Mouse (Mus musculus): ENCODE measurements around the gene Ccdc151. TPM values are rescaled to one million over a fixed set of nuclear protein-coding genes. Genes with fewer than 3 reads are reported as not detected.
A peak's percentile ranks its signal among the peaks of the same experiment; 100 is the strongest.

The Ccdc151 gene
- total RNA-seq (2021) = 1 to 10 TPM; 7.3 to 7.7 TPM
- long read RNA-seq, experiment 1, partial matches to known transcripts = 1 of 7 reads
- long read RNA-seq, experiment 1, other reads (novel, unspliced or antisense) = 3 of 7 reads
- long read RNA-seq, experiment 2, partial matches to known transcripts = 0 of 6 reads
- long read RNA-seq, experiment 2, other reads (novel, unspliced or antisense) = 4 of 6 reads

DNA sequence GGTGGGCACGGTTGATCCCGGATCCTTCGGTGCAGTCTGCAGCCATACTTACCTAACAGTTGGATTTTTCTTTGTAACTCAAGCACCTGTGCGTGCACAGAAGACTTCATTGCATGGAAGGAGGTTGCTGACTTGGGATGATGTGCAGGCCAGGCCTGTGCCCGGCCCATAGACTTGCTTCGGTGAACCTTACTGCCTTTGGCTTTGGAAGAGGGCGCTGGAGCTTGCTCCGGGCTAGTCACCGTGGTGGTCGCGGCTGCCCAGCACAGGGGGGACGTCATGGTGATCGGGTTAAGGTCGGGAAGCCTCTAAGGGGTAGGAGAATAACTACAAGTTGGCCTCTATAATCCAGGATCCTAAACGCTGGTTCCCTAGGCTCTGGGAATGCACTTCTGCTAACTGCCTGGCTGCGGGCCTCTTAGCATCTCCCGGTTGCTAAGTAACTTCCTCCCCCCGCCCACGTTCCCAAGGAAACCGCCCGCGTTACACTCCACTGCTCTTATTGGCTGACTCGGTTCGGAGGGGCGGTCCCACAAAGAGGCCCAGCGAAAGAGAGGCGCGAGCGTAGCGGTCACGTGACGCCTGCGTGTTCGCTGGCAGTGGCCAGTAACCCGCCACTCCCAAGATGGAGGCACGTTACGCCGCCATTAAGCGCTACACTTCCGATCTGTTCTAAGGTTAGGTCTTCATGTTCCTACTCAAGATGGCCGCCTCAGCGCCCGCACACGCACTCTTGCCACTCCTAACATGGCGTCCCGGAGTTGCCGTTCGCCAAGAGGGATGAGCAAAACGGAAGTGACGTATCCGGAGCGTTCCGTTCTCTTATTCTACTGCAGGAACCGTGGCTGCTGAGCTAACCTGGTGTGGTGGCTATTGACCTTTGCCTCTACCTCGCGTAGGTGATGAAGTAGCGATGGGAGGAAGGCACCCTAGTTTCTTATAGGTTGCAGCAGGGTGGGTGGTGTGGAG lies at the start of gene Ccdc151, which contains the start of gene Prkcsh:
Ccdc151 (minus strand) TSS at position 441 of the 969 bp plus-strand sequence.
Prkcsh (plus strand) TSS at position 613 of the 969 bp plus-strand sequence.
- intact Hi-C loops (cut with DNase I) = loop anchor here (5.0 kb wide), 1 partner anchor 40 kb away; the partner anchor contains the start of gene Epor
- peak; percentile 100 for DNase-seq (ENCODE audit: low spot score in 2 of 2)

DNA sequence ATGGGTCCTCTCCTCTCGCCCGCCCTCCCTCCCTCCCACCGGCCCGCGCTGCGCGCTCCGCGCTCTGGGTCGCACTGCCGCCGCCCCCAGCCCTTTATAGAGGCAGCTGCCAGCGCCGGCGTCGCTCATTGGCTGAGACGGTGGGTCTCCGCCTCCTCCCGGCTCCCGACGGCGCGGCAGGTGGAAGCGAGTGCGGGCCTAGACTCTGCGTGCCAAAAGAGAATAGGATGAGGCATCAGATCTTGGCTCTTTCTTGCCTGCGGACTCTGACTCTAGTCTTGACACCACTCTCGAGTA lies 49.5 kb upstream of the Ccdc151 start, which contains the start of gene Elavl3:
Elavl3 (minus strand) TSS at position 66 of the 297 bp plus-strand sequence.
- DNase-seq (ENCODE audit: low spot score in 2 of 2) = peak; percentile 85 to 87
- intact Hi-C loops (cut with DNase I) = loop anchor here (5.0 kb wide), 2 partner anchors 40 to 100 kb away; no protein-coding TSS in a partner anchor

DNA sequence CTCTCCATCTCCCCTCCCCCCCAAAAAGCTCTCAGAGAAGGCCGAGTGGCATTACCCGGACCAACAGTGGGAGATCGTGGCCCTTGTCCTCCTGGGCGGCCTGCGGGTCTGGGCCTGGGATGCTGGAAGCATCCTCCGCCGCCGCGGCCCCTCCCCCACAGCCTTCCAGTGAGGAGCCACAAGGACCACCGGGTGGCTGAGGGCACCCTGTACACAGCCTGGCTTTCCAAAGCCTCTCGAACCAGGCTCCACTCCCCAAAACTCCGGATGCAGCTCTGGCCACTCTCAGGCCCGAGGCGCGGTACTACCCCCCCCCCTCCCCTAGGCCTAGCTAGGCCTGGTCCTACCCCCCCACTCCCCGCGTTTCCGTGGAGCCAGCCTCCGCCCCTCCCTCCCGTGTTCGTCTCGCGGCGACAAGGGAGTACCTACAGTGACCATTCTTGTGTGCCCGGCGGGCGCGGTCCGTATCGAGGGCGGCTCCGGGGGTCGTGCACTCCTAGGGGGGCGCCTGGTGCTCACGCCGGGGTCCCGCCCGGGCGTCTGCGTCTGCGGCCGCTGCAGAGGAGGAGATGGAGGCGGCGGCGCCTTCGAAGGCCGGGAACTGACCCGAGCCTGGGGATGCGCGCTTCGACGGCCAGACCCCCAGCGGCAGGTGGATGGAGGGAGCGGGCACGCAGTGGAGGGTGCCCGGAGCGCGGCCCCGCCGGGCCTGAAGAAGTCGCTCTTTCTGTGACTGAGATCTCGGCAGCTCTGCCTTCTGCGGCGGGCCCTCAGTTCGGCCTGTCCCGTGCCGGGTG lies 48.9 kb upstream of the Ccdc151 start:
- intact Hi-C loops (cut with DNase I) = loop anchor here (5.0 kb wide), 2 partner anchors 39 to 99 kb away; no protein-coding TSS in a partner anchor

DNA sequence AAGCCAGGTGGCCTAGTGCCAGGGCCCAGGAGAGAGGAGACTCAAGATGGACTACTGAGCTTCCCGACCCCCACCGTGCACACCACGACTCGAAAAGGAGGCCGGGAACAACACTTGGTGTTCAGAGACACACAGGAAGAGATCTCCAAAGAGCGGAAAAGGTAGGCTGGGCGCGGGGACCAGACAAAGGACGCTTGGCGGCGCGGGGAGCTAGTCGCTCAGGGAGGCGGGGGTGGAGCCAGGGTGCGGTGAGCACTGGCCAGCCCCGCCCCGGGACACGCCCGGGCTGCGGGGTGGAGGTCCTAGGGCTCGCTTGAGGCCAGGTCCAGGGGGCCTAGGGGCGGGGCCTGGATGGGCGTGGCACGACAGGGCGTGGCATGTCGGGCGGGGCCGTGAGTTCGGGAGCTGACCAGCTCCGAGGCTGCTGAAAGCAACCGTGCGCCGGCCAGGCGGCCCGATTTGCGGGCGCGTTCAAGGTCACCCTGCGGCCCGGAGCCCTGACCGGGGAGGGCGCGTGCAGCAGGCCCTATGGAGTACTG lies 48.0 kb upstream of the Ccdc151 start:
- intact Hi-C loops (cut with DNase I) = loop anchor here (5.0 kb wide), 2 partner anchors 38 to 98 kb away; no protein-coding TSS in a partner anchor

More for the DNA sequence above, 48.9 kb upstream of the Ccdc151 start:
- DNase-seq (ENCODE audit: low spot score in 2 of 2) = peak in 1 of 2 experiments; percentile 39

DNA sequence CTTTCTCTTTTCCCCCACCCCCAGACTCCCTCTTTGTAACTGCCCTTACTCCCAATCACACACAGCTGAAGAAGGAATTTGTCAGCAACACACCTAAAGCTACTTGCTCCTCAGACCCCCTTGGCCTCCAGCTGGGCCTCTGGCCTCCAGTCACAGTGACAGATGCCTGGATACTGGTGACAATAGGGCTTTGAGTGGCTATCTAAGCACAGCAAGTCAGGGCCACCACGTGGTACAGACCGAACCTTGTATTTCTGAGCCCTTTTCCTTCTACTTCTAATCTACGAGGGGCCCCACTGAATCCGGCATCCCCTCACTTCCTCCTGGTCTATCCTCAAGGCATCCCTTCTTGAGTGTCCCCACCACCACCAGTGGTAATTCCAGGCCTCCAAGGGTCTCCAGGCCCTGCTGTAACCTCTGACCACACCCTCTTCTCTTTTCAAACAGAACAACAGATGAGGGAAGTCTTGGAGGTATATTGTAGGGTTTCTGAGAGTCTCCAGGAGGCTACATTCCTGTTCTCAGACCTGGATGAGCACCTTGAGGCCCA lies 47.4 kb upstream of the Ccdc151 start:
- intact Hi-C loops (cut with DNase I) = loop anchor here (5.0 kb wide), 2 partner anchors 37 to 97 kb away; no protein-coding TSS in a partner anchor
- DNase-seq (ENCODE audit: low spot score in 2 of 2) = no peak

More for the DNA sequence above, 48.0 kb upstream of the Ccdc151 start:
- peak; percentile 52 to 64 for DNase-seq (ENCODE audit: low spot score in 2 of 2)

DNA sequence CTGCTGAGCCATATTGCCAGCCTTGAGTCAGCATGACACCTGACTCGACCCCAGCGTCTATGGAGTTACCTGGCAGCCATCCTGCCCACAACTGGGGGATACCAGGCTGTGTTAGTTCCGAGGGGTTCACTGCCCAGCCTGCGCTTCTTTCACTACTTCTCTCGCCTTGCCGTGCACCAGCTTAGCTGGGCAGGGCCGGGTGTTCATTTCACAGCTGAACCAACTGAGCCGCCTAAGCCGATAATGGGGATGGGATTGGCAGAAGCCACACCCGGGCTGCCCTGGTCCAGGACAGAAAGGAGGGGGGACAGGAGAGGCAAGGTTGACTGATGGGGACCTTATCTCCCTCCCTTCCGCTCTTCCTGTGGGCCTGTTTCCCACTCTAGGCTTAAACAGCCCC lies 46.9 kb upstream of the Ccdc151 start:
- intact Hi-C loops (cut with DNase I) = no loop called here
- DNase-seq (ENCODE audit: low spot score in 2 of 2) = no peak

DNA sequence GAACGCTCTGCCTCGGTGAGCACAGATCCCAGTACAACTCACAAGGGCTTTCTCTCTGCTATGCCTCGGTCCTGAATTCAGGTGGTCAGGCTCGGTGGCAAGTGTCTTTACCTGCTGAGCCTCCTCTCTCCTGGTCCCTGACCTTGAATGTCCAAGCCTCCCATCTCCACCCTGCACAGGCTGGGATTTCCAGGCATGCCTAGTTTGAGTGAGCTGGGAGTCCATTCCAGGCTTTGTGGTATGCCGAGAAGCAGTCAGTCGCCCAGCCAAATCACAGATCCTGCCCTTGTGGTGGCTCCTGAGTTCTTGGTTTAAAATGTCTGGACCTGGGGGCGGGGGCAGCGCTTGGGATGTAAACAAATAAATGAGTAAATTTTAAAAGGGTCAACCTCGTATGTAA lies 44.9 kb upstream of the Ccdc151 start:
- DNase-seq (ENCODE audit: low spot score in 2 of 2) = no peak
- intact Hi-C loops (cut with DNase I) = no loop called here

DNA sequence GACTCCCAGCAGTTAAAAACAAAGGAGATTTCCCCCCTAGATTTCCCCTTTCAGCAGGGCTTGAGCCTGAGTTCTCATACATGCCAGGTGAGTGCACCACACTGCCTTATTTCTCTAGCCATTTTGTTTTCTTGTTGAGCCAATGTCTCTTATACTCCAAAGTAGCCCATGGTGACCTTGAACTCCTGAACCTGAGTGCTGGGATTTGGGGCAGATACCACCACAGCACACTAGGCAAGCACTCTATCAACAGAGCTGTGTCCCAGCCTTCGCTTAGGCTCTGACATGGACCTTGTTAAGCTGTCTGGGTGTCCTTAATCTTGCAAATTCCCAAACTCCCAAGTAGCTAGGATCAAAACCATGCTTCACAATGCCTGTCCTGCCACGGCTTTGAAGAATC lies 39.4 kb upstream of the Ccdc151 start:
- DNase-seq (ENCODE audit: low spot score in 2 of 2) = no peak
- intact Hi-C loops (cut with DNase I) = no loop called here

DNA sequence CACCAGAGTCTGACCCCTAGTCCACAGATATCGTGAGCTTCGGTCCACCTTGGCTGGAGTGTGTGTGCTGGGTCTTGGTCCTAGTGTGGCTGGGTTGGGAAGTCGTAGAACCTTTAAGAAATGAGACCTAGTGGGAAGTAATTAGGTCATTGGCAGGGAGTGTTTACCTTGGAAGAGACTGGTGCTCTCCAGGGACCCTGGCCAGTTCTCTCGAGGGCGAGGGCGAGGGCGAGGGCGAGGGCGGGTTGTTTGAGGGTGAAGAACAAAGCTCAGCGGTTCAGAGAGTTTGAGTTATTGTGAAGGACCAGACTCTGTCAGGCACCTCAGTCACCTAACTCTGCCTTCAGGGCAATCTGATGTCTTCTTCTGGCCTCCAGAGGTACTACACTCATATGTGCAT lies 35.4 kb upstream of the Ccdc151 start:
- intact Hi-C loops (cut with DNase I) = no loop called here
- DNase-seq (ENCODE audit: low spot score in 2 of 2) = no peak

DNA sequence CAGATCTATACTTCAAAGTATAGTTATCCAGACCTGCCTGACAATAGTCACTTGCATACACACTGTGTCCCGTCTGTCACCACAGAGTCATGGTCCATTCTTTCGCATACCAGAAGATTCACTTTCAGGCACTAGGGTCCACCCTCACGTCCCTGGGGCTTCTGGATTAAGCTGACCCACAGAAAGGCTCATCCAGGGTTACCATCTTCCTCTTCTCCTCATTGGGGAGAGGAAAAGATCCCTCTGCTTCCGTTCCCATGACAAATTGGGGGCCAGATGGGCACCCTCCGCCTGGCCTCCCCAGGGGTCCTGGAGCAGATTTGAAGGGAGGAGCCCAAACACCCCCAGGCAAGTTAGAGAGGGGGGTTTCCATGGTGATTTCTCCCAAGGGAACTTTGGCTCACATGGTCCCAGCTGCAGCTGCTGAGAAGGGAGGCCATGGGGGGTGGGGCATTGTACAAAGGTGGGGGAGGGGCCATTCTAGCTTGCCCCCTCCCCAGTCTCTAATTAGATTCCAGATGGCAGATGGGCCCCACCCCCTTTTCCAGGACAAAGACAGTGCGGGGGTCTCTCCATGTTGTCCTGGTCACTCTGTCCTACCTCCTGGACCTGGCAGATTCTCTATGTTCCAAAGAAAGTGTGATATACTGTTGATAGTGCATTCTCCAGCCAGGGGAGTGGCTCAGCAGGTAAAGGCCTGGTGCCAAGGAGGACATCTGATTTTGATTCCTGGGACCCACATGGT lies 33.0 kb upstream of the Ccdc151 start:
- no peak for DNase-seq (ENCODE audit: low spot score in 2 of 2)
- intact Hi-C loops (cut with DNase I) = no loop called here

DNA sequence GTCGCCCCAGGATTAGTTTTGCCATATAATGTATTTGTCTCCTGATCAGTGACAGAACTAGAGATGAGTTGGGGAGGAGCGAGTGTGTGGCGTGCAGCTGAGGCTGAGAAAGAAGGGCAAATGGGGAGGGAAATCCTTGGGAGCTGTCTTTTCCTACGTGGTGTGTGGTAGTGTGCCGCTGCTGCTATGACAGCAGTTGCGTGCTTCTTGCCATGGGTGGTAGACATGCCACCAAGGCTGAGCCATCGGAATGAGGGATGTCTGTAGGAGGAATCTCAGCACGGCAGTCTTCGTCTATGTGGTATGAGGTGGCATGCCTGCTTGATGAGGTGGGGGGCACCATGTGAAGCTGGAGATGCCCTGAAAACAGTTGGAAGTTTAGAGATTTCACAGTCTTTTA lies 28.0 kb upstream of the Ccdc151 start:
- no peak for DNase-seq (ENCODE audit: low spot score in 2 of 2)
- intact Hi-C loops (cut with DNase I) = no loop called here

DNA sequence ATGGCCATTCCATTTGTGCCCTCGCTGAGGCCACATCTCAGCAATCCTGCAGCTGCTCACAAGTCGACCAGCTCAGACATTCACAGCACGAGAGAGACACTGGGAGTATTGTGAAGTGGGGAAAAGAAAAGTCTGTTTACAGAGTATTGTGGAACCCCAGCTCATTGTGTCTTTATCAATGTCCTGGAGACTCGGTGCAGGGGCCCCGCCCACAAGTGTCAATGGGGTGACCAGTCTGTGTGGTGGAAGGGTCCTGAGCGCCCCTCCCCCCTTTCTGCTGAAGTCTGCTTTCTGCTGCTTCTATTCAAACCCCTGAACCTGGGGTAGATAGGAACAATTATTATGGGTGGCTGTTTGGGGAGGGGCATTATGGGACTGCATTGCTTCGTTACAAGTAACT lies 26.0 kb upstream of the Ccdc151 start:
- DNase-seq (ENCODE audit: low spot score in 2 of 2) = no peak
- intact Hi-C loops (cut with DNase I) = no loop called here

DNA sequence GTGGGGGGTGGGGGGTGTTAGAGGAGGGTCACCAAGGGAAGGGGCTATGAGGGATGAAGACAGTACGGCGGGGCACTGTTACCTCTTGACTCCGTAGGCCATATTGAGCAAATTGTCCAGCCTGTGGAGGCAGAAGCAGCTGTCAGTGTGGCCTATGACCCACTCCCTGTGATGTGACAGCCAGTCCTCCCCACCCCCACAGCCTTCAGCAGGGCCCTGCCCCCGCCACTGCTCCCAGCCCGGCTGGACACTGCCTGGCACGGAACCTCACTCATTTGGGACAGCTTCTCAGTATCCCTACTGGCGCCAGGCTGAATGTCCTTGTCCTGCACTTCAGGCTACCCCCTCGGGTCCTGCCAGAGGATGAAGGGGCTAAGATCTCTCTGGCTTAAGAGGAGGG lies 22.2 kb upstream of the Ccdc151 start:
- DNase-seq (ENCODE audit: low spot score in 2 of 2) = no peak
- intact Hi-C loops (cut with DNase I) = no loop called here

DNA sequence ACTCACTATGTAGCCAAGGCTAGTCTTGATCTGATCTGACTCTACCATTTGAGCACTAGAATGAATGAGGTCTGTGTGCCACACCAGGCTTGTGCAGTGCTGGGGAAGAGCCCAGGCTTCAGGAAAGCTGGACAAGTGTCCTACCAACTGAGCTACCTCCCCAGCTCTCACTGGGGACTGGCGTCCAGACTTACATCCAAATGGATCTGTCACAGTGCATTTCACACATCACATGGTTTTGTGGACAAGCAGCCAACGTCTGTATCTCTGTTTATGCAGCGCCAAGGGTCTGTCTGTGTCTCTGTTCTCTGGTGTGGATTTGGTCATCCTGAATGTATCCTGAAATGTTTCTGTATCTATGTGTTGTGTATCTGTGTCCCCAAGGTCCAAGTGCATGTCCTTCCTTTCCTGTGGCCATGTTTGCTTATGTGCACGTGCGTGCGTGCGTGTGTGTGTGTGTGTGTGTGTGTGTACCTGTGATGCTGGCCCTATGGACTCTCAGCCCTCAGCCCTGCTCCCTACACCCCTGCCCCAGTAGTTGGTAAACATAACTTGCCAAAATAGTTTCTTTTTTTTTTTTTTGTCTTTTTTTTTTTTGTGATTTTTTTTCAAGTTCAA lies 14.9 kb upstream of the Ccdc151 start:
- intact Hi-C loops (cut with DNase I) = no loop called here
- no peak for DNase-seq (ENCODE audit: low spot score in 2 of 2)

DNA sequence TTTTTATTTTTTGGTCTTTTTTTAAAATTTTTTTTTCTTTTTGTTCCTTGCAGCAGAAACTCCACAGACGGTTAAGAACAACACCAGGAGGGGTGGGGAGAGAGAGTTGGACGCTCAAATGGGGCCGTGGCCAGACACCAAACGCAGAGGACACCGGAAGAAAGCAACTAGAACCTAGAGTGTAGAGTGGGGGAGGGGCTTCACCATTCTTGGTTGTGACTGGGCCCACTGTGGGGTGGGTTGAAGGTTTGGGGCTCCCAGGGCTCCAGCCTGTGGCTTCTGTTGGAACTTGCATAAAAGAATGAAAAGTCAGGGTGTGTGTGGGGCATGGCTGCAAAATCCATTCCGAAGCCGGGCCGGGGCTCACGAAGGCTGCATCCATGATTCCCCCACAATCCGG lies 13.8 kb upstream of the Ccdc151 start:
- intact Hi-C loops (cut with DNase I) = no loop called here
- no peak for DNase-seq (ENCODE audit: low spot score in 2 of 2)

DNA sequence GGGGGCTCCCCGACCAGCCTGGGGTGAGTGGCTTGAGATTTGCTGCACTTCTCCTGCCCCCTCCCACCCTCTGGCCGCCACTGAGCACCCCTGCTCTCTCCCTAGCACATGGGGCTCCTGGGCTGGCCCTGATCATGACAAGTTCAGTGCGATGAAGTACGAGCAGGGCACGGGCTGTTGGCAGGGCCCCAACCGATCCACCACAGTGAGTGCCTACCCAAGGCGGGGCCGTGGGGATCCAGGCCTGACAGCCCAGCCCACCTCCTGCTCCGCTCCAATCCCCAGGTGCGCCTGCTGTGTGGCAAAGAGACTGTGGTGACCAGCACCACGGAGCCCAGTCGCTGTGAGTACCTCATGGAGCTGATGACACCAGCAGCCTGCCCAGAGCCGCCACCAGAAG lies 10.3 kb upstream of the Ccdc151 start:
- intact Hi-C loops (cut with DNase I) = loop anchor here (5.0 kb wide), 1 partner anchor 40 kb away; the partner anchor contains the start of gene Elavl3
- DNase-seq (ENCODE audit: low spot score in 2 of 2) = no peak

DNA sequence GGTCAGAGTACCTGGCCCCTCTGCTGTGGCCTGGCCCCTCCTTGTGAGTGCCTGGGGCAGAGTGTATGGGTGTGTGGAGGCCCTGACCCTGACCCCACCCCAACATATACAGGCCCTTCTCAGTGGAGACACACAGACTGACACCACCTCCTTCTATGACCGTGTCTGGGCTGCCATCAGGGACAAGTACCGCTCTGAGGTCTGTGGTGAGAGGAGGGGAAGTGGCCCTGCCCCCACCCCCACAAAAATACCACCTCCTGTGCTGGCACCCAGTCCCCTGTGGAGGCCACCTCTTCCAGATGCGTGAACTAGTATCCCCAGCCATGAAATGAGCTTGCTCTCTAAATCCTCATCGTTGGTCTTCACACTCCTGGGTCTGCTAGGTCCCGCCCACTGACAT lies 8.6 kb upstream of the Ccdc151 start:
- intact Hi-C loops (cut with DNase I) = loop anchor here (5.0 kb wide), 1 partner anchor 41 kb away; the partner anchor contains the start of gene Elavl3
- DNase-seq (ENCODE audit: low spot score in 2 of 2) = no peak

DNA sequence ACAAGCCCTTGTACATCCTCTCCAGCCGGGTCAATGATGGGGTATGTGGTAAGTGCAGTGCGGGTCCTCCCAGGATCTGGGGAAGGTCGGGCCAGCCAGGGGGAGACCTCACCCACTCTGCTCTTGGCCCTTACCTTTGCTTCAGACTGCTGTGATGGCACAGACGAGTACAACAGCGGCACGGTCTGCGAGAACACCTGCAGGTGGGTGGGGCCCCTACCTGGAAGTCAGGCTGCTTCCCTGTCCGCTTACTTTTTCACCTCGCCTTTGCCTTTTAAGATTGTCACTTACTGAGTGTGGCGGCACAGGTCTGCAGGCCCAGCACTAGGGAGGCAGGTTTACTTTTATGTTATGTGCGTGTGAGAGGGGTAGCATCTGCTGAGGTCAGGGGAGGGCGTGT lies 2.1 kb upstream of the Ccdc151 start:
- no peak for DNase-seq (ENCODE audit: low spot score in 2 of 2)
- intact Hi-C loops (cut with DNase I) = loop anchor here (5.0 kb wide), 1 partner anchor 42 kb away; the partner anchor contains the start of gene Epor

Measured in left cerebral cortex, postnatal 14 days (tissue).